Mouse (Mus musculus): ENCODE data around the gene Coro7. TPM values are rescaled to one million over a fixed set of nuclear protein-coding genes. Genes with fewer than 3 reads are reported as not detected.

Gene Coro7
- 8.7 and 9.0 TPM in 2 replicates for polyA plus RNA-seq (2015; fragmentation: Nextera tagmentation; extraction: Ambion mirVana)

DNA sequence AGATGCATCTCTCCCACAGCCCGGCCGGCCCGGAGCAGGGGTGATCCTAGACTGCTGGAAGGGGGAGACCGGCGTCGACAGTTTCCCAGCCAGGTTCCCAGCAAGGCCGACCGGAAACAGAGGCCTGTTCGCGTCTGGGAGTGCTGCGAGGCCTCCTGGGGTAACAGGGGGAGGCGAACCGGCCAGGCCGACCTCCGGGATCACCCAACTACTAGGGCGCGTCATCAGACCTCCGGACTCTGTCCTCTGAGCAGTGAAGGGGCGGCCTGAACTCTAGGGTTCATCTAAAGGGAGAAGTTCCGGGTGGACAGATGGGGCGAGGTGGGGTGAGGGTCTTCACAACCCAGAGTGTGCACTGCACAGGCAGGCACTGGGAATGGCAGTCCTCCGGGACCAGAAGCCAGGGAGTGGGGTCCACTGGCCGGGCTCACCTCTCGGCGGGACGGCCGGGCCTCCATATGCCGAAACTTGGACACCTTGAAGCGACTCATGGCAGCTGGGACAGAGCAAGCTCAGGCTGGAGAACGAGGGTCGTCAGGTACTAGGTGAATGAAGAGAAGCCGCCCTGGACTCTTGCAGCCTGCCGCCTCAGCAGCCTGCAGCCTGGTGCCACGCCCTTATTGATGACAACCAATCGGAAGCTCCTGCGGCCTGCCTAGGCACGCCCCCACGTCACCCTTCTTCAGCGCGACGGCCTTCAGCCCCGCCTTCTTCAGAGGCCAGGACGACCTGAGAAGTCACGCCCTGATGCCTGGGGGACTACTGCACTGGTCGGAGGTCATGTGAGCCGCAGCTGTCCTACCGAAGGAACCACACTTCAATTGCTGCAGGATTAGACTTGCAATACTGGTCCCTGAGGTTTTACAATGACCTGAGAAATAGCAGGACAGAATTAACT lies at the start of gene Coro7:
TSS of gene Coro7 (minus strand) at position 657 of the 898 bp plus-strand sequence.
- ATAC-seq (peak; percentile 92), DNase-seq (ENCODE audit: low spot score) (peak; percentile 98)
- no peaks in the 10 kb centered on the region for H3K9me3 ChIP-seq (ENCODE audit: low read length)
- H3K27ac ChIP-seq (ENCODE audit: low read length), result peak within 1 kb of the TSS; percentile 57
- H3K9ac ChIP-seq (replicated peaks; ENCODE audit: low read depth), result peak within 1 kb of the TSS; percentile 51
- no peaks in the 10 kb centered on the region for H3K36me3 ChIP-seq (ENCODE audit: insufficient read depth, low read length)
- H3K4me1 ChIP-seq (ENCODE audit: insufficient read depth, low read depth, low read length), result peaks cover 7% of the 10 kb centered on the region; the same call in 1 of the 2 replicates
- TF ChIP-seq CTCF (IDR thresholded peaks at IDR 0.05) (no peak), EP300 (IDR thresholded peaks at IDR 0.05) (no peak)
- H3K4me3 ChIP-seq (ENCODE audit: low read depth, low read length), result peak within 1 kb of the TSS; percentile 65
- H3K27me3 ChIP-seq (replicated peaks; ENCODE audit: insufficient read depth, low read length), result no peaks in the 10 kb centered on the region
- peak within 1 kb of the TSS; percentile 95 for H3K4me2 ChIP-seq (replicated peaks; ENCODE audit: low read depth, low read length)
- under 1% methylated on average over 47 of the region's 47 CpGs for WGBS

- 8% methylated on average over 1 of the region's 1 CpGs for WGBS
- ATAC-seq (no peak), DNase-seq (ENCODE audit: low spot score) (peak; percentile 53)
- no peak overlapping the region for H3K9ac ChIP-seq (replicated peaks; ENCODE audit: low read depth)
- H3K27me3 ChIP-seq (replicated peaks; ENCODE audit: insufficient read depth, low read length), result no peaks in the 10 kb centered on the region
- H3K4me1 ChIP-seq (ENCODE audit: insufficient read depth, low read depth, low read length), result peaks cover 3% of the 10 kb centered on the region; the same call in 1 of the 2 replicates
- H3K4me3 ChIP-seq (ENCODE audit: low read depth, low read length), result no peak overlapping the region
- H3K9me3 ChIP-seq (ENCODE audit: low read length), result no peaks in the 10 kb centered on the region
- H3K4me2 ChIP-seq (replicated peaks; ENCODE audit: low read depth, low read length), result peak overlapping the region; percentile 63; the same call in 1 of the 2 replicates
- TF ChIP-seq EP300 (IDR thresholded peaks at IDR 0.05) (no peak), CTCF (IDR thresholded peaks at IDR 0.05) (no peak)
- H3K27ac ChIP-seq (ENCODE audit: low read length), result 0 out of 2 replicates have a peak overlapping the region, but pooled peaks have one; percentile 91
- H3K36me3 ChIP-seq (ENCODE audit: insufficient read depth, low read length), result no peaks in the 10 kb centered on the region
These were observed 48.4 kb upstream of the Coro7 start for GRCm38 (mm10) chr16:4727963-4728362.

GRCm38 (mm10) chr16:4727526-4727925 lies 47.9 kb upstream of the Coro7 start:
- no peak for ATAC-seq
- DNase-seq (ENCODE audit: low spot score), result no peak
- WGBS, result 70% methylated on average over 1 of the region's 1 CpGs
- Histone ChIP-seq H3K27ac (ENCODE audit: low read length) (peak overlapping the region; percentile 91; the same call in 1 of the 2 replicates), H3K36me3 (ENCODE audit: insufficient read depth, low read length) (no peaks in the 10 kb centered on the region), H3K9ac (replicated peaks; ENCODE audit: low read depth) (no peak overlapping the region), H3K4me2 (replicated peaks; ENCODE audit: low read depth, low read length) (peak overlapping the region; percentile 63; the same call in 1 of the 2 replicates), H3K4me3 (ENCODE audit: low read depth, low read length) (no peak overlapping the region), H3K9me3 (ENCODE audit: low read length) (no peaks in the 10 kb centered on the region), H3K4me1 (ENCODE audit: insufficient read depth, low read depth, low read length) (peaks cover 6% of the 10 kb centered on the region; the same call in 1 of the 2 replicates), H3K27me3 (replicated peaks; ENCODE audit: insufficient read depth, low read length) (no peaks in the 10 kb centered on the region)
- no peak for TF ChIP-seq EP300 (IDR thresholded peaks at IDR 0.05)
- no peak for TF ChIP-seq CTCF (IDR thresholded peaks at IDR 0.05)

DNA sequence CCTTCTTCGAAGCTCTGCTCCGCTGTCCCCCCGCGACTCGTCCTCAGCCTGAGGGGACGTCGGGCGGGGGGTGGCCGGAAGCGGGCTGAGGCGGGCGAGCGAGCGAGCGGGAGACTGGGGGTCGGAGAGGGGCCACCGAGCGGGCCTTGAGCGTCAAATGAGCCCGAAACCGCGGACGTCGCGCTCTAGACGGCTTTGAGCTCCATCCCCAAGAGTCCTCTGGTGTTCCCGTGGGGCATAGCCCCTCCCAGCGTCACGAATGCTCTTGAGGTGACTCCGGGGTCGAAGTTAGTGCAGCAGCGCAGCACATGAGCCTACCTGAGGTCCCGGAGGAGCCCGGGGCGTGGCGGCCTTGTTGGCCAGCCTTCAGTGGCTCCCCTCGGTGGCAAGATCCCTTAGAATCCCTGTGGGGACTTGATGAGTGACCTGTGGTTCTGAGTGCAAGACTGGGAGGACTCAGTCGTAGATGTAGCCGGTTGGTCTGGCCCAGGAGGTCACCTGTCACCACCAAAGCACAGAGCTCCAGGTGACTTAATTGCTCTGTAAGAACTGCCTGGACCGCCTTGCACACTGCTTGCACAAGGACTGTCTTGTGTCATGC lies 47.1 kb upstream of the Coro7 start:
- WGBS, result under 1% methylated on average over 35 of the region's 40 CpGs
- Histone ChIP-seq H3K27me3 (replicated peaks; ENCODE audit: insufficient read depth, low read length) (no peaks in the 10 kb centered on the region), H3K36me3 (ENCODE audit: insufficient read depth, low read length) (no peaks in the 10 kb centered on the region), H3K4me1 (ENCODE audit: insufficient read depth, low read depth, low read length) (peaks cover 6% of the 10 kb centered on the region; the same call in 1 of the 2 replicates), H3K4me2 (replicated peaks; ENCODE audit: low read depth, low read length) (peak overlapping the region; percentile 63), H3K4me3 (ENCODE audit: low read depth, low read length) (peak overlapping the region; percentile 98), H3K27ac (ENCODE audit: low read length) (peak overlapping the region; percentile 91), H3K9ac (replicated peaks; ENCODE audit: low read depth) (peak overlapping the region; percentile 81), H3K9me3 (ENCODE audit: low read length) (no peaks in the 10 kb centered on the region)
- DNase-seq (ENCODE audit: low spot score) (peak; percentile 49), ATAC-seq (peak; percentile 55)
- no peak for TF ChIP-seq EP300 (IDR thresholded peaks at IDR 0.05)
- no peak for TF ChIP-seq CTCF (IDR thresholded peaks at IDR 0.05)

GRCm38 (mm10) chr16:4725780-4726527 lies 46.4 kb upstream of the Coro7 start, which contains the start of gene Hmox2:
Hmox2 (plus strand) TSS chr16:4726361.
- Histone ChIP-seq H3K36me3 (ENCODE audit: insufficient read depth, low read length) (no peaks in the 10 kb centered on the region), H3K27ac (ENCODE audit: low read length) (peak within 1 kb of the TSS; percentile 91), H3K4me1 (ENCODE audit: insufficient read depth, low read depth, low read length) (peaks cover 6% of the 10 kb centered on the region; the same call in 1 of the 2 replicates), H3K4me2 (replicated peaks; ENCODE audit: low read depth, low read length) (peak within 1 kb of the TSS; percentile 63), H3K9ac (replicated peaks; ENCODE audit: low read depth) (peak within 1 kb of the TSS; percentile 81), H3K4me3 (ENCODE audit: low read depth, low read length) (peak within 1 kb of the TSS; percentile 98), H3K27me3 (replicated peaks; ENCODE audit: insufficient read depth, low read length) (no peaks in the 10 kb centered on the region), H3K9me3 (ENCODE audit: low read length) (no peaks in the 10 kb centered on the region)
- TF ChIP-seq EP300 (IDR thresholded peaks at IDR 0.05) (no peak), CTCF (IDR thresholded peaks at IDR 0.05) (no peak)
- 6% methylated on average over 35 of the region's 35 CpGs for WGBS
- peak; percentile 93 for DNase-seq (ENCODE audit: low spot score)
- peak; percentile 94 for ATAC-seq
